Mouse (Mus musculus) midbrain, embryonic 13.5 days (tissue): Measurements from ENCODE around the gene Cpt1b. TPM values are rescaled to one million over a fixed set of nuclear protein-coding genes. Genes with fewer than 3 reads are reported as not detected.
A peak's percentile ranks its signal among the peaks of the same experiment; 100 is the strongest.

Experiments used
- ATAC-seq: fragments of 200-750 bp; cut with Nextera tagmentation; 2 replicates; pipeline ENCODE4 v1.8.0; 2017; ENCODE audit warnings: mild to moderate bottlenecking, moderate TSS enrichment, moderate library complexity
- H3K27ac ChIP-seq: fragments of 300-500 bp; sonication (generic); 2 replicates; pipeline ENCODE4 v1.5.1; 2015; ENCODE audit warnings: inconsistent platforms, mild to moderate bottlenecking, moderate library complexity
- H3K27me3 ChIP-seq: fragments of 300-500 bp; sonication (generic); 2 replicates; pipeline ENCODE4 v1.6.1; 2015; ENCODE audit warnings: mild to moderate bottlenecking, inconsistent platforms
- H3K36me3 ChIP-seq: fragments of 300-500 bp; sonication (generic); 2 replicates; pipeline ENCODE4 v1.6.1; 2015; ENCODE audit warnings: mild to moderate bottlenecking, inconsistent platforms
- H3K4me1 ChIP-seq: fragments of 300-500 bp; sonication (generic); replicated peaks from 2 replicates; pipeline ENCODE4 v1.6.1; 2015; ENCODE audit warnings: inconsistent platforms
- H3K4me2 ChIP-seq: fragments of 300-500 bp; sonication (generic); replicated peaks from 2 replicates; pipeline ENCODE4 v1.6.1; 2015; ENCODE audit warnings: moderate library complexity, mild to moderate bottlenecking, inconsistent platforms
- H3K4me3 ChIP-seq: fragments of 300-500 bp; sonication (generic); replicated peaks from 2 replicates; pipeline ENCODE4 v1.5.1; 2015; ENCODE audit warnings: mild to moderate bottlenecking, inconsistent platforms
- H3K9ac ChIP-seq: fragments of 300-500 bp; sonication (generic); replicated peaks from 2 replicates; pipeline ENCODE4 v1.6.1; 2015; ENCODE audit warnings: mild to moderate bottlenecking, inconsistent platforms
- H3K9me3 ChIP-seq: fragments of 300-500 bp; sonication (generic); 2 replicates; pipeline ENCODE4 v1.6.1; 2016; ENCODE audit warnings: mild to moderate bottlenecking, inconsistent platforms
- WGBS: fragments of 180-500 bp; shearing (Covaris S2); methylation state at CpG from one replicate; pipeline ENCODE4 v1.1.7; 2015; 5-methylcytosine and 5-hydroxymethylcytosine counted together
- polyA plus RNA-seq: library from polyadenylated mRNA; unstranded; fragments of >200 nt; fragmentation: Nextera tagmentation; extraction: Ambion mirVana; gene quantifications from 2 replicates; pipeline ENCODE4 v1.2.1, GENCODE M21; 2015

The Cpt1b gene
- polyA plus RNA-seq, 1 experiment from 2014 or later: 1.3 TPM

GRCm38 (mm10) chr15:89404831-89405623, 20.6 kb downstream of the Cpt1b start:
- no peak overlapping the region for H3K4me3 ChIP-seq
- no peak for ATAC-seq
- no peak overlapping the region for H3K9ac ChIP-seq
- H3K36me3 ChIP-seq: no peaks in the 10 kb centered on the region
- no peaks in the 10 kb centered on the region for H3K27me3 ChIP-seq
- no peak overlapping the region for H3K4me2 ChIP-seq
- no peaks in the 10 kb centered on the region for H3K4me1 ChIP-seq
- H3K9me3 ChIP-seq: peaks cover 12% of the 10 kb centered on the region
- H3K27ac ChIP-seq: no peak overlapping the region
- WGBS: 87% methylated on average over 10 of the region's 10 CpGs

GRCm38 (mm10) chr15:89402471-89402870, 23.2 kb downstream of the Cpt1b start:
- Histone ChIP-seq H3K4me3 (no peak overlapping the region), H3K9ac (no peak overlapping the region), H3K9me3 (peaks cover 3% of the 10 kb centered on the region; the same call in 1 of the 2 replicates), H3K27ac (no peak overlapping the region), H3K4me1 (no peaks in the 10 kb centered on the region), H3K36me3 (no peaks in the 10 kb centered on the region), H3K27me3 (no peaks in the 10 kb centered on the region), H3K4me2 (no peak overlapping the region)
- no peak for ATAC-seq
- WGBS: 92% methylated on average over 1 of the region's 1 CpGs

DNA sequence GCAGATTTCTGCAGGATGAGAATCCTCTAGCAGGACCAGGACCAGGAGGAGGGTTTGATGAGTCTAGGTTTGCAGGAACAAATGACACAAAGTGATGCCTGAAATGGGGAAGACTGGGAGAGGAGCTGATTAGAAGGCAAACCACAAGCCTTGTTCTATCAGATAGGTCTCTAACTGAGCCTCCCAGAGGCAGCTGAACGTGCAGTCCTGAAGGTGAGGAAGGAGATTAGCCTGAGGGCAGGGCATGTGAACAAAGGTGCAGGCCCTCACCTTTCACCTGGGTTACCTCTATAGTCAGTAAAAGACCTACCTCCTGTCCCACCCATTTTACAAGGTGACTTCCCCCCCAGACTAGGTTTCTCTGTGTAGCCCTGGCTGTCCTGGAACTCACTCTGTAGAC, 25.9 kb downstream of the Cpt1b start:
- Histone ChIP-seq H3K9me3 (no peaks in the 10 kb centered on the region), H3K4me1 (no peaks in the 10 kb centered on the region), H3K27me3 (no peaks in the 10 kb centered on the region), H3K27ac (no peak overlapping the region), H3K9ac (no peak overlapping the region), H3K36me3 (no peaks in the 10 kb centered on the region), H3K4me3 (no peak overlapping the region), H3K4me2 (no peak overlapping the region)
- 78% methylated on average over 1 of the region's 1 CpGs for WGBS
- no peak for ATAC-seq

DNA sequence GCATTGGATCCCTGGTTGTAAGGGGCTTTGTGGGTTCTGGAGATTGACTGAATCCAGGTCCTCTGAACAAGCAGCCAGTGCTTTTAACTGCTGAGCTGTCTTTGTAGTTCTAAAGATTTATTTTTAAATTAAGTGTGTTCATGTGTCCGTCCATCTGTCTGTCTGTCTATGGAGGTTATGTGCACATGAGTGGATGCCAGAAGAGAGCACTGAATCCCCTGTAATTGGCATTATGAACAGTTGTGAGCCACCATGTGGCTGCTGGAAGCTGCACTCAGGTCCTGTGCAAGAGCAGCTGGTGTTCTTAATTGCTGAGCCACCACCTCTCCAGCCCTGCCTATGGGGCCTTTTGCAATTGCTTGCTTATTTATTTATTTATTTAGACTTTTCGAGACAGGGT, 27.5 kb downstream of the Cpt1b start:
- Histone ChIP-seq H3K4me3 (no peak overlapping the region), H3K4me1 (no peaks in the 10 kb centered on the region), H3K9me3 (no peaks in the 10 kb centered on the region), H3K4me2 (no peak overlapping the region), H3K36me3 (no peaks in the 10 kb centered on the region), H3K9ac (no peak overlapping the region), H3K27me3 (no peaks in the 10 kb centered on the region), H3K27ac (no peak overlapping the region)
- ATAC-seq: no peak
- 89% methylated on average over 2 of the region's 2 CpGs for WGBS

DNA sequence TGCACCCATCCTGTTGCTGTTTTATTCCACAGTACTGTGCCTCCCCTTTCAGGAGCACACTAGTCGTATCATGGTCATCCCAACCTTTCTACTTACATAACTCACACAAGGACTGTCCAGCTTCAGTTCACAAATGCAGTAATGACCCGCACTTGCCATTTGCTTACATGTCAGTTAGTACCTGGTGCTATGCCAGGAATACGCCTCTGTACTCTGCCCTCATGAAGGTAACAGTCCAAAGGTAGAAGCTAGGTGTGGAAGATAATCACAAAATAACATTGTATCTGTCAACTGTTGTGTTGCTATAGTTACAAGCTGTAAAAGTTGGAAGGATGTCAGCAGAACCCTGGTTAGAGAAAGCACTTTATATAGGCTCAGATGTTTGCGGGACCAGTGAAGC, 28.8 kb downstream of the Cpt1b start:
- no peak for ATAC-seq
- no peak overlapping the region for H3K4me2 ChIP-seq
- 87% methylated on average over 4 of the region's 4 CpGs for WGBS

GRCm38 (mm10) chr15:89390081-89390480, 35.6 kb downstream of the Cpt1b start:
- H3K27ac ChIP-seq: no peak overlapping the region
- 86% methylated on average over 10 of the region's 10 CpGs for WGBS

More for the DNA sequence above, 28.8 kb downstream of the Cpt1b start:
- no peaks in the 10 kb centered on the region for H3K4me1 ChIP-seq
- H3K27ac ChIP-seq: no peak overlapping the region
- no peak overlapping the region for H3K4me3 ChIP-seq
- no peak overlapping the region for H3K9ac ChIP-seq
- H3K9me3 ChIP-seq: no peaks in the 10 kb centered on the region
- H3K27me3 ChIP-seq: no peaks in the 10 kb centered on the region
- no peaks in the 10 kb centered on the region for H3K36me3 ChIP-seq

DNA sequence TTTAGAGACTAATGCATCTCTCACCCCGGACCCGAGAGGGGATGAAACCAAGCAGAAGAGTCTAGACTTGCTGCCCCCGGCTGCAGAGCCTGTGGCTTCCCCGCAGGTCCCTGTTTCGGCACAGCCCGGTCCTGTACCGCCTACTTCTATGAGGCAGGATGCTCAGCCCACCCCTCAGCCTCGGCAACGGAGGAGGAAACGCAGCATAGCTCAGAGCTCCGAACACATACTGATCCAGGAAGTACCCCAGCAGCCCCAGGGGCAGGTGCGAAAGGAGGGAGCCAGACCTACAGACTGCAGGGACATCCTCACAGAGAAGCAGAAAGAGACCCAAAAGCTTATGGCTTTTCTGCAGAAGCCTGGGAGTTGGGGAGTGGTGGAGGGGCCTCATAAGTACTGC, 38.5 kb downstream of the Cpt1b start:
- Histone ChIP-seq H3K9me3 (no peaks in the 10 kb centered on the region), H3K4me1 (no peaks in the 10 kb centered on the region), H3K36me3 (no peaks in the 10 kb centered on the region), H3K27ac (no peak overlapping the region), H3K4me2 (no peak overlapping the region), H3K9ac (no peak overlapping the region), H3K4me3 (no peak overlapping the region), H3K27me3 (no peaks in the 10 kb centered on the region)
- ATAC-seq: no peak
- 54% methylated on average over 12 of the region's 12 CpGs for WGBS

More at GRCm38 (mm10) chr15:89390081-89390480, 35.6 kb downstream of the Cpt1b start:
- Histone ChIP-seq H3K4me1 (no peaks in the 10 kb centered on the region), H3K4me2 (no peak overlapping the region), H3K9me3 (no peaks in the 10 kb centered on the region), H3K36me3 (no peaks in the 10 kb centered on the region), H3K9ac (no peak overlapping the region), H3K4me3 (no peak overlapping the region), H3K27me3 (no peaks in the 10 kb centered on the region)
- ATAC-seq: no peak

GRCm38 (mm10) chr15:89384617-89385016, 41.0 kb downstream of the Cpt1b start, which contains the start of gene Klhdc7b:
Gene Klhdc7b, plus strand, starts transcription at chr15:89384917.
- WGBS: 92% methylated on average over 7 of the region's 7 CpGs
- no peak within 1 kb of the TSS for H3K9ac ChIP-seq
- H3K9me3 ChIP-seq: no peaks in the 10 kb centered on the region
- H3K4me1 ChIP-seq: no peaks in the 10 kb centered on the region; the same call in 1 of the 2 replicates
- H3K27me3 ChIP-seq: peaks cover 13% of the 10 kb centered on the region
- H3K4me3 ChIP-seq: no peak within 1 kb of the TSS
- H3K36me3 ChIP-seq: no peaks in the 10 kb centered on the region
- no peak within 1 kb of the TSS for H3K4me2 ChIP-seq
- no peak for ATAC-seq
- no peak within 1 kb of the TSS for H3K27ac ChIP-seq

DNA sequence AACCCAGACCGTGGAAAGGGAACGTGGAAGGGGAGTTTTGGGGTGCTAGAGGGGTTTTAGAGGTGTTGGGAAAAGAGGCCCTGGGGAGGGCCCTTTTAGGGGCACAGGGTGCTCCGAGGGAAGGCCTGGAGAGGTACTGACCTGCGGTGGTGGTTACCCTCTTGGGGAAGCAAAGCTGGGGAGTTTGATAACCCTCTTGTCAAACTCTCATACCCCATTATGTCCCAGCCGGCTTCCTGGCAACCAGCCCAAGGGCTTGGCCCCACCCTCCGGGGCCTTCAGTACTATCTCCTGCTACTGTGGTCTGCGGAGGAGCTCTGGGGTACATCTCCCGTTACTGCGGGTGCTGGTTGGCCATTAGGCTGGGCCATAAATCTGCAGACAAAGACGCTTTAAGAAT, 46.2 kb downstream of the Cpt1b start:
- Histone ChIP-seq H3K36me3 (no peaks in the 10 kb centered on the region), H3K4me3 (peak overlapping the region; percentile 38), H3K27me3 (peaks cover 51% of the 10 kb centered on the region), H3K9ac (peak overlapping the region; percentile 58; the same call in 1 of the 2 replicates), H3K9me3 (no peaks in the 10 kb centered on the region), H3K27ac (no peak overlapping the region), H3K4me1 (peaks cover 22% of the 10 kb centered on the region), H3K4me2 (peak overlapping the region; percentile 64)
- WGBS: 17% methylated on average over 10 of the region's 10 CpGs
- peak; percentile 13; the same call in 1 of the 2 replicates for ATAC-seq

DNA sequence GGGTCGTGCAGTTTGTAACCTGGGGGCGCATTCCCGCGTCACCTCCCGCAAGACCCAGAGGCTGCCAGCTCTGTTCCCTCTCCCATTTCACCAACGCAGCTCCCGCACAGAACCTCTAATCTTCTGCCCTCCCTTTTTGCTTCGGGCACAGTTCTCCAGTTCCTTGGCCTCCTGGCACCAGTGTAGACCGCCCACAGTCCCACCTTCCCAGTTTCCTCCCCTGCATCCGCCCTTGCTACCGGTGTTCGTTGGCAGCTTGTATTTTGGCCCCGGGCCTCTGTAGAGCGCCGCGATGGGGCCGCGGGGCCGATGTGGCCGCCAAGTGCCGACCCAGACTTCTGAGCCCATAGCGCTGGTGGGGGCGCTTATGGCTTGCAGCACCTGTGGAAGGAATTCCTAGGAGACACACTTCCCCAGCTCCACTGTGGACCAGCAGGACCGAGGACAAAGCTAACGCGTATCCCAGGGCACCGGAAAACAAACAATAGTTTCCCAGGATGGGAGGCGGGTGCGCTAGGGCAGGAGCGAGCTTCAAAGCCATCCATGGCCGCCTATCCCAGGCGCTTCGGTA, 46.7 kb downstream of the Cpt1b start, which contains the start of gene Odf3b:
Odf3b (minus strand) TSS at position 452 of the 571 bp plus-strand sequence.
- peak within 1 kb of the TSS; percentile 58 for H3K9ac ChIP-seq
- WGBS: 1% methylated on average over 33 of the region's 33 CpGs
- peaks cover 27% of the 10 kb centered on the region for H3K4me1 ChIP-seq
- H3K4me3 ChIP-seq: peak within 1 kb of the TSS; percentile 38
- no peaks in the 10 kb centered on the region for H3K36me3 ChIP-seq
- no peak within 1 kb of the TSS for H3K27ac ChIP-seq
- peaks cover 51% of the 10 kb centered on the region for H3K27me3 ChIP-seq
- peak; percentile 21; the same call in 1 of the 2 replicates for ATAC-seq
- H3K9me3 ChIP-seq: no peaks in the 10 kb centered on the region
- peak within 1 kb of the TSS; percentile 64 for H3K4me2 ChIP-seq

GRCm38 (mm10) chr15:89377938-89378828, 47.5 kb downstream of the Cpt1b start:
- peak overlapping the region; percentile 58 for H3K9ac ChIP-seq
- no peaks in the 10 kb centered on the region for H3K36me3 ChIP-seq
- peaks cover 51% of the 10 kb centered on the region for H3K27me3 ChIP-seq
- WGBS: 13% methylated on average over 42 of the region's 46 CpGs
- no peak for ATAC-seq
- H3K9me3 ChIP-seq: no peaks in the 10 kb centered on the region
- peak overlapping the region; percentile 64 for H3K4me2 ChIP-seq
- peaks cover 29% of the 10 kb centered on the region for H3K4me1 ChIP-seq
- peak overlapping the region; percentile 38 for H3K4me3 ChIP-seq
- no peak overlapping the region for H3K27ac ChIP-seq
